Mouse (Mus musculus) right cerebral cortex, postnatal 36 days (tissue): ENCODE measurements around the gene Thumpd2.

Experiments used
- DNase-seq, 2 experiments: peaks; one replicate each; pipeline ENCODE4 v3.0.0; 2022; ENCODE audit warnings: low spot score in 2 of 2, mixed read lengths in 1 of 2

Thumpd2 gene

GRCm38 (mm10) chr17:81032957-81033356, 31.9 kb downstream of the Thumpd2 start:
- no peak for DNase-seq

DNA sequence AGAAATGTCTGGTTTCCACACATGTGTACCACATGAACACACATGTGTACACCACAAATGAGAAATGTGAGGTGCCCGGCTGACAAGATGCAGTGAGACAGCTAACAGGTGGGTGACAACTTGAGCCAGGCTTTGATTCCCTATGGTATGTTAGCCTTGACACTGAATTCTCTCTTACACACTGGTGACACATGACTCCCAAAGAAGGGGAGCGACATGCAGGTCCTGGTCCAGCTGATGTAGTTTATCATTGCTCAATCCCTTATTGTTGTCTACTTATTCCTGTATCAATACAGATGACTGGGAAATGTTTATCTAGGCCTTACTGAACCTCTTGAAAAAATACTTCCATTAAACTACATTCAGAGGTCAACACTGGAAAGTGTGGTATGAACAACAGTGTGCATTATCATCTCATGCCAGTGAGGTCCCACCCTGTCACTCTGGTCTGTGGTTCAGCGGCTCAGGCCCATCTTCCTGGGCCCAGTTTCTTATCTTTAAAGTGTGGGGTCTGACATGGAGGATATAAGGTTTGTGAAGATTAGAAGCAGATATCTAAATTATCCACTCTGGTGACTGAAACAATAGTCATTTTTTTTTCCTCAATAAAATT, 32.9 kb downstream of the Thumpd2 start:
- no peak for DNase-seq

GRCm38 (mm10) chr17:81027331-81027730, 37.6 kb downstream of the Thumpd2 start:
- DNase-seq: no peak

- no peak for DNase-seq
Measured at GRCm38 (mm10) chr17:81017132-81017531, 47.8 kb downstream of the Thumpd2 start.

DNA sequence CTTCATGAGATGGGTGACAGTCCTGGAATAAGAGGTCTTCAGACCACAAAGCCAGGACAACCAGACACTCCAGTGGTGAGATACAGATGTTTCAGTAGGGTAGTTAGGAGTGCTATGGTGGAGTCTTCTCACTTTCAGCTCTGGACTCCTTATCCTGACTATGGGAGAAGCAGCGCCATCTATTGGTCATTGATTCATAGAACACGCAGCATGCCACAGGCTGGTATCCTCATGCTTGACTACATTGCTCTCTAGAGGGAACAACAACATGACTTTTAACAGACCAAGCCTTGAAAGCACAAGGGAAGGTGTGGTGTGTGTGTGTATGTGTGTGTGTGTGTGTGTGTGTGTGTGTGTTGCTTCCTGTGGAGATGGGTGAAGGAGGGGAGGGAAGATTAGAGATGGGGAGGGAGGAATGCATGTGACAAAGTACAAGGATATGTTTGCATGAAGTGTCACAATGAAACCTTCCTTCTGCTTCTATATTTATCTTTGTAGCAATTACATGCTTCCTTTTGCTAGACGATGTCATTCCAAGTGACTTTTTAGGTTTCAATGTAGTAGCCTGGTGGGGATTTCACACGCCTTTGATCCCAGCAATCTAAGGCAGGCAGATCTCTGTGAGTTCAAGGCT, 49.0 kb downstream of the Thumpd2 start:
- peak; percentile 39 to 43 for DNase-seq

- DNase-seq: peak; percentile 20 to 56
Measured at GRCm38 (mm10) chr17:81010844-81011685, 53.8 kb downstream of the Thumpd2 start.

DNA sequence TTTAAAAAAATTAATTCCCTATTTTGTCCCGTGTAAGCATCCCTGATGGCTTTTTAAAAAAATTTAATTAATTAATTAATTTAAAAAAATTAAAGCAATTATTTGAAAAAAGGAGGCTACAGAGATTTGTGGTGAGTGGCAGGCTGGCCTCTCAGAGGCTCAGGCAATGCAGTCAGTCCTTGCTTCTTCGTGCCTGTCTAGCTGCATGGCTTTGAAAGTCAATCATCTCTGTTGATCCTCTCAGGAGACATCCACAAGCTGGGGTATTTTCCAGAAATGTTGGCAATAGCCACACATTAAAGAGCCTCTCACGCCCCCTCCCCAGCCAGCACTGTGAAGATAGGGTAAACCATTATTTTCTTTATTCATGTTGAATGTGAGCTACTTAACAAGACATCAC, 54.7 kb downstream of the Thumpd2 start:
- no peak for DNase-seq

GRCm38 (mm10) chr17:81009112-81009511, 55.8 kb downstream of the Thumpd2 start:
- DNase-seq: no peak

- no peak for DNase-seq
Measured at GRCm38 (mm10) chr17:81005292-81005691, 59.6 kb downstream of the Thumpd2 start.

DNA sequence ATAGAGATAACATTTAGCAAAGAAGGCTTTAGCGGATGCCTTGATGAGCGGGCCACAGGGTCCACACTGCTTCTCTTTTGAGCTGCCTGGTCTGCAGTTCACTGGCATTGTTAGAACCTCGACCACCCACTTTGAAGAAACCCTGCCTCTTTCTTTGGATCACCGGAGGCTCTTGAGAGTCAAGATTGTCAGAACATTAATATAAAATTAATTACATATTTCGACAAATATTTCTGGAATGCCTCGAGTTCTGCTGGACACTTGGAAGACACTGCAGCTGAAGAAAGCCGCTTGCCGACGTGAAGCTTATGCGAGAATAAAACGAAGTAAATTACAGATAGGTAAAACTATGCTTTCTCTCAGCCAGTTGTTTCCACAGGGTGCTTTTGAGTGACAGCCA, 60.4 kb downstream of the Thumpd2 start:
- DNase-seq: no peak

- DNase-seq: no peak
Measured at GRCm38 (mm10) chr17:81002130-81002529, 62.8 kb downstream of the Thumpd2 start.

- DNase-seq: no peak
Measured at GRCm38 (mm10) chr17:81001647-81002046, 63.2 kb downstream of the Thumpd2 start.

DNA sequence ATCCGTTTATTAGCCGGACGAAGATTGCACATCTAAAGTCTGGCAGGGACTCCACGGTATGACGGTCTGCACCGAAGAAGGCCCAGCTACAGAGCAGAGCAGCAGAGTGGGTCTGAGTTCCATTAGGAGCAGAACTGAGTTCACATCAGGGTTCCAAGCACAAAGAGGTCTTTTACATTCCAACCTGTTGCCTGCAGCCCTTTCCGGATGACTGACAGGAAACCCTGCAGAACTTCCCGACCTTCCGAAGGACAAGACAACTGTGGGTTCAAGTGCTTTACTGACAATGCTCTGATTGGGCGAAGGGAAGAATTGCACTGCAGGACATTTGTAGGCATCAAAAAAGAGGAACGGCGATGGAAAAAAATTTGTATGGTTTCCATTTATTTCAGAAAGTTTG, 63.9 kb downstream of the Thumpd2 start:
- no peak for DNase-seq

GRCm38 (mm10) chr17:80998958-80999357, 65.9 kb downstream of the Thumpd2 start:
- DNase-seq: no peak

DNA sequence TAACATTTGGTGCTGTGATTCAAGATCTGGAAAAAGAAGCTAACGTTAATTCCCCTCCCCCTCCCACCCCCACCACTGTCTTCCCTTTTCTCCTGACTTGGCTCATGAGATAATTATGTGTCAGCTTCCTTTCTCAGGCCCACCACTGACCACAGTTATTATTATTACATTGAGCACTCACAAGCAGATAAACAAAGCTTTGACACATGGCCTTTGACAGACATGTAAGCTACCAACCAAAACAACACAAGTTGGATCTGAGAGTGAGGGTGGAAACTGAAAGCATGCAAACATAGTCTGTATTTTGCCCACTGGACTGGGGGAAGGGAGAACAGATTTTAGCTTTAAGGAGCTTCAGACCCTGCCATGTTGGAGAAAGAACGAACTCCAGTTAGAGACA, 67.7 kb downstream of the Thumpd2 start:
- DNase-seq: no peak

GRCm38 (mm10) chr17:80991535-80992127, 73.3 kb downstream of the Thumpd2 start:
- DNase-seq: no peak

DNA sequence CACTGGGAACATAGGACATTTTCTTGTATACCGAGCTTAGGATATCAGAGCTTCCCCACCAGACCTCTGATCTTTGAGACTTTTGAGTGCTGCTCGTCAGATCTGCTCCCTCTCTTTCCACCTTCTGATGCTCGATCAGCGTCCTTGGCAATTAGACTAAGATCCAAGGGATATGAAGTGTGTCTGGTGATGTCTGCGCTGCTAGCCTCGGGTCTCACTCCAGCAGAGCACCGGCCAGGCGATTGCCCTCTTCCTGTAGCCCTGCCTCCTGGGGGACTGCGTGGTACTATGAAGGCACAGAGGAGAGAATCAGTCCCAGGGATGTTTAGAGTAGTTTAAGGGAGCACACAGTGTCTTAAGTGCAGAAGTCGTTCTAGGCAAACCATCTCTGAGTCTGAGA, 81.9 kb downstream of the Thumpd2 start:
- DNase-seq: no peak

DNA sequence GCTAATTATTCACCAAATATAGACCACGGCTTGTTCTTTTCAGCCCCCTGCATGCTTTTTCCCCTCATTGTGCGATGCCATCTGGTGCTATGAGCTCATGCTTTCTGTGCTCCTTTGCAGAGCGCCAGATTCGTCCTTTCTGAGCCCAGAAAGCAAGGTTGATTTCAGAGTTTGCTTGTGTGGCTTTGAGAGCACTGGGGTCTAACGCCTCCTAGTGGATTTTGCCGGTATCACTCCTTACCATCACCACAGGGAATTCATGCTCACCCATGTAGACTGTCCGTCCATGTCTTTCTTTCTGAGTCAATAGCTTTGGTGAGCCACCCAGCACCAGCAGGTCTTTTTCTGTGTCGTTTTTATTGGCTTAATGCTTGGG, 82.5 kb downstream of the Thumpd2 start:
- peak; percentile 79 to 86 for DNase-seq

DNA sequence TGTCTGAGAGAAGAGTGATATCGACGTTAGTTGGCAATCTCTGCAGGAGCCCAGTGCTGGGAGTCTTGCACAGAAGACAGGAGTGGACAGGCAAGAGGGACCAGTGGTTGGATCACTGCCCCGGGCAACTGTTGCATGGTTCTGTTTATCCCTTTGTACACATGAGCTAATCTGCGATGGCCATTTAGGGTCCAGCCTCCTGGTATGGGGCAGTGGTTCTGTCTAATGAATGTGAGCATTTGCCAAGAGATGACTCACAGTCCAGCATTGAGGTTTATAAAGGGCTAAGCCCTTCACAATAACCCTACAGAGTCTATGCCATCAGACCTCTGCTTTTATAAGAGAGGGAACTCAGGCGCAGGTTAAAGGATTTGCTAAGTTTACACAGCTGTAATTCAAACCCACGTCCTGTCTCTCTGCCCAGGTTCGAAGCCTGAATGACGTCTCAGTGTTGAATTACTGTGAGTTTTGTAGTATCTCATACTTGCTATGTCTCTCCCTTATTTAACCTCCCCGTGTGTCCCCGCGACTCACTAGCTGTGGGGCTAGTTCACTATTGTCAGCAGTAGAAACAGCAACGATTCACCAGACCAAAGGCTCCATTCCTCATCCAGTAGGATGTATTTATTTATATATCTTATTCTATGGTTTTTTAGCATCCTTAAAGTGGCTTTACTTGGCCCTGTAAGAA, 83.0 kb downstream of the Thumpd2 start:
- DNase-seq: no peak

DNA sequence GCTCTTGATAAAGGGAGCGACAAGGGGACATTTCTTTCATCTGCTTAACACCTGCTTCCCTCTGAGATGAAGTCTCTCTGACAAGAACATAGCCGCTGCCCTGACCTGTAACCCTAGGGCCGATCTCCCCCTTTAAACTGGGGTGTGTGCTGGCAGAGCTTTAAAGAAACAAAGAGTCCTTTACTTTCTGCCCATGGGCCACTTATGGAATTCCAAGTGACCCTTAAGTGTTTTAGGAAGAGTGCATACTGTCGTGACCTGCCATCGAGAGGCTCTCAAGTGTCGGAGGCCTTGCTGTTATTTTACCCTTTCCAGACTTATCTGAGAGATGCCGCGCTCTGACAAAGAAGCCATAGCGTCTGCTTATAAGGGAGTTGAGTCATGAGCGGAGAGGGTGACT, 84.8 kb downstream of the Thumpd2 start:
- no peak for DNase-seq

- no peak for DNase-seq
Measured at GRCm38 (mm10) chr17:80977245-80977644, 87.6 kb downstream of the Thumpd2 start.
